Mouse (Mus musculus): ENCODE measurements around the gene Mdm2.

- TF ChIP-seq CTCF (IDR thresholded peaks at IDR 0.05; ENCODE audit: borderline replicate concordance, control insufficient read depth, extremely low read depth, insufficient read depth, low read length, poor library complexity) = no peak
- no peak for TF ChIP-seq POLR2A (IDR thresholded peaks at IDR 0.05; ENCODE audit: control insufficient read depth, extremely low read depth, insufficient read depth, low read length, poor library complexity)
These were observed 22.1 kb downstream of the Mdm2 start for GRCm38 (mm10) chr10:117688204-117689151.

Data from thymus, adult 2 months (tissue).